ENCODE assay signal across 19 mouse cellular contexts in genomic region chr5:23189633-23190032, GRCm38 (mm10).
DNase-seq lines count a peak whose midpoint lies in the region.
"Had no signal": no experiment of that assay in that cellular context is flagged by ENCODE, and none has a peak within 500 bp of the region (broad histone marks: within the 10 kb centered on the region; RNA-seq: fewer than 3 reads in every experiment).

No protein-coding gene starts in this region.

- peak; percentile 26 to 47 for DNase-seq in frontal cortex, postnatal 36 days (ENCODE audit: low spot score in 2 of 2)
- no peak for DNase-seq in frontal cortex, postnatal 10 days (ENCODE audit: low spot score in 2 of 2)
- DNase-seq in left cerebral cortex, adult 18-20 months (ENCODE audit: low spot score in 2 of 2), result peak; percentile 13 to 51
- no peak for DNase-seq in left cerebral cortex, adult 11 months (ENCODE audit: low spot score)
- DNase-seq in brain, adult 2 months (ENCODE audit: low read depth, low spot score), result peak; percentile 65
- peak; percentile 35 to 73 for DNase-seq in left cerebral cortex, postnatal 25 days (ENCODE audit: low spot score in 2 of 2)
- no peak for DNase-seq in adrenal gland, postnatal 10 days
- DNase-seq: adrenal gland, postnatal 14 days; cerebellum, adult 11-12 months; cerebellum, adult 9-11 months; embryo, embryonic 11 days; gastrocnemius, postnatal 14 days; heart, adult 2 months; heart, postnatal 4 days; kidney, adult 8-10 months; kidney, postnatal 10 days; liver, postnatal 0 days; lung, postnatal 36 days; thymus, postnatal 4 days had no signal

- intact Hi-C loops in left cerebral cortex, postnatal 25 days (cut with DNase I), result no loop called here

Comparison
In these comparisons a context has a peak if more than half of its experiments do, and no peak if none do; other contexts are left out.
1. DNase-seq: peak in frontal cortex, postnatal 36 days (2 of 2), left cerebral cortex, adult 18-20 months (2 of 2), brain, adult 2 months (single experiment) and left cerebral cortex, postnatal 25 days (2 of 2); none in frontal cortex, postnatal 10 days (0 of 2), left cerebral cortex, adult 11 months (single experiment) and adrenal gland, postnatal 10 days (single experiment).